Mouse (Mus musculus) forebrain, embryonic 15.5 days (tissue): ENCODE data around the gene Rpl18. TPM values are rescaled to one million over a fixed set of nuclear protein-coding genes. Genes with fewer than 3 reads are reported as not detected.

Source experiments
- ATAC-seq: fragments of 200-750 bp; cut with Nextera tagmentation; replicated peaks from 2 replicates; pipeline ENCODE4 v1.8.0; 2017; ENCODE audit warnings: mild to moderate bottlenecking, moderate TSS enrichment, moderate library complexity
- H3K27ac ChIP-seq: fragments of 300-500 bp; sonication (generic); replicated peaks from 2 replicates; pipeline ENCODE4 v1.5.1; 2015; ENCODE audit warnings: mild to moderate bottlenecking, inconsistent platforms
- H3K27me3 ChIP-seq: fragments of 300-500 bp; sonication (generic); 2 replicates; pipeline ENCODE4 v1.6.1; 2015; ENCODE audit warnings: inconsistent platforms
- H3K36me3 ChIP-seq: fragments of 300-500 bp; sonication (generic); 2 replicates; pipeline ENCODE4 v1.6.1; 2015; ENCODE audit warnings: mild to moderate bottlenecking, inconsistent platforms
- H3K4me1 ChIP-seq: fragments of 300-500 bp; sonication (generic); 2 replicates; pipeline ENCODE4 v1.6.1; 2015; ENCODE audit warnings: inconsistent platforms
- H3K4me2 ChIP-seq: fragments of 300-500 bp; sonication (generic); replicated peaks from 2 replicates; pipeline ENCODE4 v1.6.1; 2015; ENCODE audit warnings: mild to moderate bottlenecking, inconsistent platforms
- H3K4me3 ChIP-seq: fragments of 300-500 bp; sonication (generic); 2 replicates; pipeline ENCODE4 v1.5.1; 2015; ENCODE audit warnings: mild to moderate bottlenecking, inconsistent platforms
- H3K9ac ChIP-seq: fragments of 300-500 bp; sonication (generic); replicated peaks from 2 replicates; pipeline ENCODE4 v1.6.1; 2015; ENCODE audit warnings: mild to moderate bottlenecking, inconsistent platforms
- H3K9me3 ChIP-seq: fragments of 300-500 bp; sonication (generic); 2 replicates; pipeline ENCODE4 v1.6.1; 2016; ENCODE audit warnings: inconsistent platforms
- WGBS: fragments of 180-500 bp; shearing (Covaris S2); methylation state at CpG from one replicate; pipeline ENCODE4 v1.1.7; 2015; ENCODE audit warnings: mixed read lengths; 5-methylcytosine and 5-hydroxymethylcytosine counted together
- polyA plus RNA-seq: library from polyadenylated mRNA; unstranded; fragments of >200 nt; fragmentation: Nextera tagmentation; extraction: Ambion mirVana; gene quantifications from 2 replicates; pipeline ENCODE4 v1.2.1, GENCODE M21; 2015

Gene Rpl18
- polyA plus RNA-seq, 1 experiment from 2014 or later = 633 TPM

DNA sequence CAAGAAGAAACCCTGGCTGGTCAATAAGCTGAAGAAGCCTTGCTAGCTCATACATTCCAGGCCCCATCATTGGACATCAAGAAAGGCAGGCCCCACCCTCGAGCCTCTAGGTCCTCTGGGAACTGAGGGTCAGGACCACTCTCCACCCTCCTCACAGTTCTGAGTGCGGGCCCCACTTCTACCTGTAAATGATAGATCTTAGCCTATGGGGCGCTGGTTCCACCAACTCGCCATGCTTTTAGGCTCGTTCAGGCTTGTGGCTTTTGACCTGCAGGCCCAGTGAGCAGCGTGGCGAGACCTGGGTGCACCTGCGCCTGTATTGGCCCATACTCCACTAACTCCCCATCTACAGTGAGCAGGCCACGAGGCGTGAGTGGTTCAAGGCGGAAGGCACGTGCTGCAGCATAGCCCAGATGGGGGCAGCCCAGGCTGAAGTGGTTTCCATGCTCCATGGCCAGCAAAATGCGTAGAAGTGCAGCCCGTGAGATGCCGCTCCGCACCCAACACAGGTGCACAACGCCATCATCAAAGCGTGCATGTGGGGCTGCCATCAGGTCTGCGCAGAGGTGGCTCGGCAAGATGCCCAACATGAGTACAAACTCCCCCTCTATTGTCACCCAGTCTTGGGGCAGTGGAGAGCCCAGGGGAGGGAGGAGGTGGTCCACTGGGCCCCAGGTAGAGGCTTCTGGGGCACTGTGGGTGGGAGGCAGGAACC, 4.6 kb upstream of the Rpl18 start:
- no peak overlapping the region for H3K9ac ChIP-seq
- no peak overlapping the region; the same call in 1 of the 2 replicates for H3K27ac ChIP-seq

DNA sequence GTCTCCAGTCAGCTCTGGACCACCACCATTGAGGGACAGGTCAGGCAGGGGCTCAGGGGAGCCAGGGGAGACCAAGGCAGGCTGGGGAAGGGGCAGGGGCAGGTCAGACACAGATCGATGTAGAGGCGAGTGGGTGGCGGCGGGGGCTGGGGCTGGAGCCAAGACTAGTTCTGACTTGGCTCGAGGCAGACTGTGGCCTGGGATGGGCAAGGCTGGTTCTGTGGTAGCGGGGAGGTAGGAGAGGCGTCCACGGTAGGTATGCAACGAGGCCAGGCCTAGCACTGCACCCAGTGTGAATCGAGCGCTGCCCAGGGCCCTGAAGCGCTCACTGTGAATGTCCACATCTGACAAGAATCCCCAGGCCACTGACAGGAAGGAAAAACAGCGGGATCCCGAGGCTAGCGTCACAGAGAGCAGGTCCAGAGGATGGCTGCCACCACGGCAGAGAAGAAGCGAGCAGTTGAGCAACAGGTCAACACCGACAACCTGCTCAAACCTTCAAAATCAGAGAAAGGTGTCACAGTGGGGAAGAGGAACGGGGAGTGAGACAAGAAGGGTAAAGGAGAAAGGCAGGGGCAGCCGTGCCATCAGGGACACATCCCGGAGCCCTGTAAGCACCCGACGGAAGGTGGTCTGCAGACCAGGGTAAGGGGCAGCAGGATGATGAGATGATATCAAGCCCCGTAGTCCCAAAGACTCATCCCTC, 3.8 kb upstream of the Rpl18 start:
- Histone ChIP-seq H3K4me3 (no peak overlapping the region), H3K9me3 (no peaks in the 10 kb centered on the region), H3K27ac (no peak overlapping the region), H3K4me1 (peaks cover 58% of the 10 kb centered on the region), H3K4me2 (no peak overlapping the region), H3K36me3 (peaks cover 38% of the 10 kb centered on the region), H3K9ac (no peak overlapping the region), H3K27me3 (no peaks in the 10 kb centered on the region)
- 90% methylated on average over 24 of the region's 24 CpGs for WGBS
- no peak for ATAC-seq

More for the DNA sequence above, 4.6 kb upstream of the Rpl18 start:
- H3K36me3 ChIP-seq = peaks cover 38% of the 10 kb centered on the region
- ATAC-seq = no peak
- H3K4me3 ChIP-seq = no peak overlapping the region
- H3K9me3 ChIP-seq = no peaks in the 10 kb centered on the region
- H3K27me3 ChIP-seq = no peaks in the 10 kb centered on the region
- WGBS = 93% methylated on average over 20 of the region's 20 CpGs
- no peak overlapping the region for H3K4me2 ChIP-seq
- peaks cover 58% of the 10 kb centered on the region for H3K4me1 ChIP-seq

DNA sequence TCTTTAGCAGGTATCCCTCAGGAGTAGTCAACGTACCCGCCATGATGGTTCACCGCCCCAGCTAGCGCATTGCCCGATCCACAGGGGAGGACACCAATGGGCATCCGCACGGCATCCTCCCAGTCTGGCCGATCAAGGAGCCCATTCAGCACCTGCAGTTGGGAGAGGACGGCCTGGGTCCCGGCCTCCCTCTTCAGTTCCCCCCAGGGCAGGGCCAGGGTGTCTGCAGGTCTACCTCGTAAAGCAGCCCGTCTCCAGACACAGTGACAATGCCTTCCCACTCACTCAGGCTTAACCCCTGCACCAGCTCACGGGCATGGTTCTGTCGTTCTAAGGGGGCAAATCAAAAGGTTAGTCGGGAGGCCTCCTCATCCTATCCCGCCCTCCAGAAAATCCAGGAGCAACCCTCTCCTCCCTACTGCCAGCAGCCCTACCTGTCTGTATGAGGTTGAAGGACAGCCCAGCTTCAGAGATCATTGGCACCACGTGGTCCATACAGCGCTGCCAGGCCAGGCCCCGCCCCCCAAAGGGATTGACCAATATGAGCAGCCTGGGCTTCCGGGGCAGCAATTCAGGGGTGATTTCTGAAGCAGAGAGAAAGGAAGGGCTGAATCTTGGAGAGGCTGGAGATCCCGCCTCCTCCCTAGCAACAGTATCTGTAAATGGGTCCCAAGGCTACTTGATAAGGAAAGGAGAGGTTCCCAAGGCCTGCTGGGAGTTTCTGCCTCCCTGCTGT, 3.1 kb upstream of the Rpl18 start:
- Histone ChIP-seq H3K4me2 (no peak overlapping the region), H3K9ac (no peak overlapping the region), H3K27ac (no peak overlapping the region), H3K27me3 (no peaks in the 10 kb centered on the region), H3K4me3 (no peak overlapping the region), H3K36me3 (peaks cover 38% of the 10 kb centered on the region), H3K9me3 (no peaks in the 10 kb centered on the region), H3K4me1 (peaks cover 58% of the 10 kb centered on the region)
- ATAC-seq = no peak
- WGBS = 89% methylated on average over 21 of the region's 21 CpGs

DNA sequence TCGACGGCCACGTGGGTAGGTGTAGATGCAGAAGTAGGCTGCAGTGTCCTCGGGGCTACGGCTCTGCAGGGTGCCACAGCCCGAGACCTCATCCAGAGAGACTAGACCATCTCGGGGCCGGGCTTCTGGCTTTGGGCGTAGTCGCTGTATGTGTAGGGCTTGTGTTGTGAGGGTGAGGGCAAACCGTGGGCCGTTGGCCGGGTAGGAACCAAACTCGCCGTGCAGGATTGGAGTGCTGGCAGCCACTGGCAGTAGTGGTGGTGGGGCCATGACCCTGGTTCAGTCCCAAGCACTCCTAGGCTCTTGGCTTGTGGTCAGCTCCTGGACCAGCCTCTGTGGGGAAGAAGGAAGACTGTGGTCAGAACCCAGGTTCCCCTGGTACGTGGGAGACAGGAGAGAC, 1.9 kb upstream of the Rpl18 start:
- 94% methylated on average over 16 of the region's 16 CpGs for WGBS
- Histone ChIP-seq H3K4me1 (peaks cover 47% of the 10 kb centered on the region), H3K4me3 (no peak overlapping the region), H3K4me2 (no peak overlapping the region), H3K9me3 (no peaks in the 10 kb centered on the region), H3K9ac (no peak overlapping the region), H3K36me3 (peaks cover 38% of the 10 kb centered on the region), H3K27ac (no peak overlapping the region), H3K27me3 (no peaks in the 10 kb centered on the region)
- ATAC-seq = no peak

DNA sequence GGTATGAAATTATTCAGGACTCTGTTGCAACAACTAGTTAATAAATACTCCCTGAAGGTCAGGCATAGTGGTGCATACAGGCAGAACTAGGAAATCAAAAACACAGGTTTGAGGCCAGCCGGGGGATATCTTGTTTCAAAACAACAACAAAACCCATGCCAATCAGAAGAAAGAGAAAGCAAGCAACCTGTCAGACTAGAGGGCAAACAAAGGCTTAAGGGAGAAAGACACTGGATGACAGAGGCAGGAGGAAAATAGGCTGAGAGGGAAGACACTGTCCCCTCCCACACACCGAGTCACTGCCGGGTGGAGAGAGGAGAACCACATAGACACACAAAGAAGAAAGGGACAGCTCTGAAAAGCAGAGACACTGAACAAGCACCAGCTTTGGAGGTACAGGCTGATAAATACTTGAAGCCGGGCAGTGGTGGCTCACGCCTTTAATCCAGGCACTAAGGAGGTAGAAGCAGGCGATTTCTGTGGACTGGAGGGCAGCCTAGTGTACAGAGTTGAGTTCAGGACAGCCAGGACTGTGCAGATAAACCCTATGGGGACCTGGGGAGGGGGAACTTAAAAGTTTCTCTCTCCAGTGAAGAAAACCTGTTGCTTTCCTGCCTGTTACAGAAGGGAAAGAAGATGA, 1.3 kb upstream of the Rpl18 start:
- Histone ChIP-seq H3K36me3 (peaks cover 38% of the 10 kb centered on the region), H3K4me2 (peak overlapping the region; percentile 88), H3K4me1 (peaks cover 47% of the 10 kb centered on the region), H3K27ac (no peak overlapping the region), H3K9ac (peak overlapping the region; percentile 80; the same call in 1 of the 2 replicates), H3K4me3 (peak overlapping the region; percentile 81), H3K27me3 (no peaks in the 10 kb centered on the region), H3K9me3 (no peaks in the 10 kb centered on the region)
- ATAC-seq = no peak
- WGBS = 86% methylated on average over 6 of the region's 6 CpGs

DNA sequence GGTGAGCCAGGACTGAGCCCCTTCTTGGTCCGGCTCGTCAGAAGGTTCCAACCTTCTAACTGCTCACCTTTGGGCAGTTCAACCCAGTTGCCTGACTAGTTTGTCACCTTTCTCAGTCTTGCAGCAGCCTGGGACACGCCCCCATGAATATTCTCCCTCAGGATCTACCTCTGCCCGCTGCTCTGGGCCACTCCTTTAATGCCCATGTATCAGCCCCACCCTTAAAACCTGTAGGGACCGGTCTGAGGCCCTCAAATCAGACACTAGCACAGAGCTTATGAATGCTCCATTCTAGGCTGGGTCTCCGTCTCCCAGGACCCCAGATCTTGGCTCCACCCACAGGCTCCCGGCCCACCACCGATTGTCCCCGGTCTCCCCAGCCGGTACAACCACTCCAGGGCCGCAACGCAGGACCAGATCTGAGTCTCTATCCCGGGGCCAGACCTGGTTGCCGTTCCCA, 597 bp upstream of the Rpl18 start:
- Histone ChIP-seq H3K4me1 (peaks cover 47% of the 10 kb centered on the region), H3K27ac (peak overlapping the region; percentile 71), H3K9me3 (no peaks in the 10 kb centered on the region), H3K4me2 (peak overlapping the region; percentile 88), H3K4me3 (peak overlapping the region; percentile 81), H3K36me3 (peaks cover 44% of the 10 kb centered on the region), H3K9ac (peak overlapping the region; percentile 80), H3K27me3 (no peaks in the 10 kb centered on the region)
- ATAC-seq = peak; percentile 30
- 11% methylated on average over 14 of the region's 14 CpGs for WGBS

DNA sequence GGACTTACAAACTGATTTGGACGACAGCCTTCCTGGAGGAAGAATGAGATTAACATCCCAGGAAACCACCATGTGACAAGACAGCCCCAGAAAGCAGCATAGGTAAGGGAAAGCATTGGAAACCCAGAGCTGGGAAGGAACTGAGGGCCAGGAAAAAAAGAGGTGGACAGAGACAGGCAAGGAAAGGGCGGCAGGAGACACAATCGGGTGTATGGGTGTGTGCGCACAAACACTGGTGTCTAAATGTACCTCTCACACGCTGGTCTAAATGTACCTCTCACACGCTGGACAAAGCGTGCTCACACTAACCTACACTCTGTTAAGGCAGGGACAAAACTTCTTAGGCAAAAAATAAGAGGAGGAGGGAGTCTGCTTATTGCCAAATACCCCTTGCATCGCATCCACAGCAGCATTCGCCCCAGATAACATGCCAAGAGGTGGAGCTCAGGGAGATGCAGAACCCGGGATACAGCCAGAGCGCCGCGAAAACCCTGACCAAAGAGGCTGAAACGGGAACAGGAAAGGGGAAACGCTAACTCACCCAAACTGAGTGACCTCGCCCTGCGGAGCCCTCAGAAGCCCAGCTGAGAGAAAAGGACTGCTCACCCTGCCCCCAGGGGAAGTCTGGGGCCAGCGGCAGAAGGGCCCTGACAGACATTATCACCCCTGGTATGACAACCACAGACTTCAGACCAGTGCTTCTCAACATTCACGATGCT, 643 bp downstream of the Rpl18 start:
- H3K27me3 ChIP-seq = no peaks in the 10 kb centered on the region
- H3K4me2 ChIP-seq = peak overlapping the region; percentile 88
- H3K36me3 ChIP-seq = peaks cover 44% of the 10 kb centered on the region
- peak overlapping the region; percentile 71 for H3K27ac ChIP-seq
- ATAC-seq = no peak
- H3K9me3 ChIP-seq = no peaks in the 10 kb centered on the region
- H3K9ac ChIP-seq = peak overlapping the region; percentile 39
- H3K4me1 ChIP-seq = peaks cover 53% of the 10 kb centered on the region
- H3K4me3 ChIP-seq = peak overlapping the region; percentile 81
- WGBS = 89% methylated on average over 19 of the region's 19 CpGs

DNA sequence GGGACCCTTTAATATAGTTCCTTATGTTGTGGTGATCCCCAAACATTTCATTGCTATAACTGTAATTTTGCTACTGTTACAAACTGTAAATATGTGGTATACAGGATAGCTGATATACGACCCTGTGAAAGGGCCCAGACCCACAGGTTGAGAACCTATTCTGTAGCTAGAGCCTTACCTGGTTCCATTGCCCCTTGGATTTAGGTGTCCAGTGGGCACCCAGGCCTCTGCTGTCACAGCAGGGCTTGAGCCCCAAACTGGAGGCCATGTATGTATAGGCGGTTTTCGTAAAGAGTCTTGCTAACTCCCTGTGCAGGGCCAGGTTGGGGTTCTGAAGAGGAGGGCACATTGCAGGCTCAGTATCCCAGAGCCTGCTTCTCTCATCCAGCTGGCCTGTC, 1.2 kb downstream of the Rpl18 start:
- peak overlapping the region; percentile 88 for H3K4me2 ChIP-seq
- no peak overlapping the region for H3K27ac ChIP-seq
- no peaks in the 10 kb centered on the region for H3K9me3 ChIP-seq
- H3K9ac ChIP-seq = no peak overlapping the region
- ATAC-seq = no peak
- peaks cover 53% of the 10 kb centered on the region for H3K4me1 ChIP-seq
- WGBS = 91% methylated on average over 3 of the region's 3 CpGs
- peak overlapping the region; percentile 71 for H3K4me3 ChIP-seq
- H3K36me3 ChIP-seq = peaks cover 43% of the 10 kb centered on the region
- no peaks in the 10 kb centered on the region for H3K27me3 ChIP-seq

DNA sequence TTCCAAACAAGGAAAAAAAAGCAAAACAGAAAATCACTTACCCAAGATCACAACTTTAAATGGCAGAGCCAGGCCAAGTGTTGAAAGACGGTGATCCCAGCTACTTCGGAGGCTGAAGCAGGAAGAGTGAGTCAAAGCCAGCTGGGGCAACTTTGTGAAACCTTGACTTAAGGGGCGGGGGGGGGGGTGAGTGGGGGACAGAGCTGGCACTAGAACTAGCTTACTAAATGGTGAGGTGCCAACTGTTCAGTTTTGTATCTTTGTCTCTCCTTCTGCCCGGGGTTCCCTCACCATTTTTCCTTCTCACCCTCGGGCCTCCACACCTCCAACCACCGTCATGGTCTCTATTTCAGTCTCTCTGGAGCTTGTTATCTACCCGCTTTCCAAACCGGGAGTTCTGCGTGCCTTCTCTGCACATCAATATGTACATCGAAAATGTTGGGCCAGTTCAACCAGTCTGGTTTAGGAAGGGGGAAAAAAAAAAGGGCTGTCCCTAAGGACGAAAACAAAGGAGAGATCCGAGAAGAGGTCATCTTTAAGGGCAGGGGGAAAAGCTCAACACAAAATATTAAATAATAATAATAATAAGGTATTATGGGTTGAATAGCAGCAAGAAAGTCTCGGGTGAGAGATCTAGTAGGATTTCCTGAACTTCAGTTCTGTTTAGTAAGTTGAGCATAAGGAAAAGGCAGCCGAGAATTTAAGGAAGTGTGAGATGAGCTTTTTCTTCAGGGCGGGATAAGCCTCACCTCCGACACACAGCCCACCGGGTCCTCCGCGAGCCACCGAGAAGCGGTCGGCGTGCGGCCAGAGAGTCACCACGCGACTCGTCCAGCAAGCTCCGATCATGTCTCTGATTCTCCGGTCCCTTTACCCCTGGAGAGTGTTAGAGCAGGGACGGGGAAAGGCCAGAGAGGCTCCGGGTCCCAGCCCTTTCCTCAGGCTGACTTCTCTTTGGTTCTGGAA, 2.0 kb downstream of the Rpl18 start:
- Histone ChIP-seq H3K4me3 (peak overlapping the region; percentile 71), H3K4me1 (peaks cover 53% of the 10 kb centered on the region), H3K27ac (peak overlapping the region; percentile 84), H3K27me3 (no peaks in the 10 kb centered on the region), H3K9ac (peak overlapping the region; percentile 83), H3K36me3 (peaks cover 35% of the 10 kb centered on the region), H3K9me3 (no peaks in the 10 kb centered on the region), H3K4me2 (peak overlapping the region; percentile 88)
- peak; percentile 15 for ATAC-seq
- WGBS = 11% methylated on average over 31 of the region's 31 CpGs

DNA sequence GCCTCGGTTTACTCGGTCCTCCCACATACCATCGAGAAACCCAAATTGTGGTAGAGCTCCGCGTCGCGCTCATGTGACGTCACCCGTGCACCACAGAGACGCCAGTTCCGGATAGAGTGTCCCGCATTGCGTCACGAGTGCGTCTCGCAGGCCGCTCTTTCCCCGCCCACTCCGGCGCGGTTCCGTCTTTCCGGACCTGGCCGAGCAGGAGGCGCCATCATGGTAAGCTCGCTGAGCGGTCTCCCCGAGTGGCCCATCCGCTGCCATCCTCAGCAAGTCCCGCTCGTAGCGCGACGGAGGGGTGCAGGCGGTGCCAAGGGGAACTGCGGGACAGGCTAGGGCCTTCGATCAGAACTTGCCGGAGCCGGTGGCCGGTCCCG, 2.7 kb downstream of the Rpl18 start, which contains the start of gene Sphk2:
Gene Sphk2 (minus strand): TSS at position 85 of the 380 bp plus-strand sequence.
- under 1% methylated on average over 41 of the region's 41 CpGs for WGBS
- Histone ChIP-seq H3K4me2 (peak within 1 kb of the TSS; percentile 88), H3K27me3 (no peaks in the 10 kb centered on the region), H3K4me1 (peaks cover 53% of the 10 kb centered on the region), H3K4me3 (peak within 1 kb of the TSS; percentile 71), H3K27ac (peak within 1 kb of the TSS; percentile 84), H3K9ac (peak within 1 kb of the TSS; percentile 83), H3K36me3 (peaks cover 28% of the 10 kb centered on the region), H3K9me3 (no peaks in the 10 kb centered on the region)
- peak; percentile 76 for ATAC-seq
